Mouse (Mus musculus) 3134 (cell line): ENCODE results near the gene Elk3.

Experiments used
- DNase-seq: peaks from one replicate; pipeline ENCODE4 v3.0.0-alpha.2; 2011; ENCODE audit warnings: low spot score; ENCODE audit not compliant: insufficient read length; ENCODE audit errors: extremely low read depth

Gene Elk3

GRCm38 (mm10) chr10:93201846-93202458, 109.0 kb downstream of the Elk3 start:
- DNase-seq: no peak

GRCm38 (mm10) chr10:93198958-93199357, 112.0 kb downstream of the Elk3 start:
- no peak for DNase-seq
